Mouse (Mus musculus) olfactory bulb, adult 2 months (tissue): ENCODE results near the gene Hrh3.

Experiments used
- CTCF ChIP-seq: fragments of 200-500 bp; IDR thresholded peaks from 2 replicates; pipeline ENCODE4 v1.5.1; 2012; ENCODE audit warnings: low read depth, mild to moderate bottlenecking, low read length, moderate library complexity; ENCODE audit not compliant: insufficient read depth
- POLR2A ChIP-seq: fragments of 200-500 bp; IDR thresholded peaks from 2 replicates; pipeline ENCODE4 v1.6.1; 2012; ENCODE audit warnings: mild to moderate bottlenecking, low read depth, low read length, moderate library complexity; ENCODE audit not compliant: insufficient read depth

DNA sequence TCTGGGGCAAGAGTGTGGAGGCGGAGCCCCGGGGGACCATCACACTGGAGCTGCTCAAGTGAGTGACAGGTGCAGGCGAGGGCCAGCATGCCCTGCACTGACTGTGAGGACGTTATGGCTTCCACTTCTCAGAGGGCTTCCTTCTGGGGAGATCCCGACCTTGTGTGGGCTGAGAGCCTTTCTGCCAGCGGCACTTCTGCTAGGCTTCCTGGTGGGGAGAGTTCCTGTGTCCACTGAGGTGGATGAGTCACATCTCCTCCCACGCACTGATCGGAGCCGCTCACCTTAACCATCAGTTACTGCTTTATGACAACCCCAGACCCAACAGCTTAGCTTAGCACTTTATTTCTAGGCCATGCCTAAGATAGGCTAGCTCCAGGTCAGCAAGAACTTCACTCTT lies 44.3 kb upstream of the Hrh3 start:
- TF ChIP-seq POLR2A (no peak), CTCF (no peak)
